Mouse (Mus musculus) central nervous system, embryonic 18 days (tissue): ENCODE results near the gene Col4a1. TPM values are rescaled to one million over a fixed set of nuclear protein-coding genes. Genes with fewer than 3 reads are reported as not detected.

ENCODE experiments used
- polyA plus RNA-seq: library from polyadenylated mRNA; depleted of rRNA; stranded (reverse); fragments of >200 nt; gene quantifications from 2 replicates; pipeline ENCODE4 v1.2.3, GENCODE M21; 2012; rRNA removed

Col4a1 gene
- polyA plus RNA-seq: 97.9 and 108 TPM in 2 replicates

GRCm38 (mm10) chr8:11312349-11313175 lies at the start of gene Col4a1, which contains the start of gene Col4a2:
TSS of gene Col4a1 (minus strand) at chr8:11312826.
TSS of gene Col4a2 (plus strand) at chr8:11312805.

Other genes with a start within 250 kb of the Col4a1 start
- gene Col4a2, start within 50 bp of the Col4a1 start, polyA plus RNA-seq: 46.0 and 49.3 TPM in 2 replicates
- 0.61 and 0.72 TPM in 2 replicates for gene Rab20, start 165.9 kb upstream of the Col4a1 start, polyA plus RNA-seq
- 123 and 126 TPM in 2 replicates for gene Naxd, start 184.7 kb upstream of the Col4a1 start, polyA plus RNA-seq
- gene Cars2, start 238.0 kb upstream of the Col4a1 start, polyA plus RNA-seq: 51.2 and 52.6 TPM in 2 replicates
- 69.4 and 74.2 TPM in 2 replicates for gene Ing1, start 242.7 kb upstream of the Col4a1 start, polyA plus RNA-seq